Mouse (Mus musculus) heart, postnatal 36 days (tissue): ENCODE data around the gene Serp2. TPM values are rescaled to one million over a fixed set of nuclear protein-coding genes. Genes with fewer than 3 reads are reported as not detected.

Source experiments
- DNase-seq, 2 experiments: peaks; one replicate each; pipeline ENCODE4 v3.0.0; 2021 to 2022
- intact Hi-C: fragments of 180-260 bp; cut with DNase I; formaldehyde crosslinking; loops from one replicate; pipeline ENCODE4 v1.15.1; 2025
- total RNA-seq, 2 experiments: library from RNA; stranded (reverse); gene quantifications; 2 replicates each; pipeline ENCODE4 v1.2.3; 2021

Serp2 gene
- under 1 TPM; 0.64 to 0.92 TPM for total RNA-seq

DNA sequence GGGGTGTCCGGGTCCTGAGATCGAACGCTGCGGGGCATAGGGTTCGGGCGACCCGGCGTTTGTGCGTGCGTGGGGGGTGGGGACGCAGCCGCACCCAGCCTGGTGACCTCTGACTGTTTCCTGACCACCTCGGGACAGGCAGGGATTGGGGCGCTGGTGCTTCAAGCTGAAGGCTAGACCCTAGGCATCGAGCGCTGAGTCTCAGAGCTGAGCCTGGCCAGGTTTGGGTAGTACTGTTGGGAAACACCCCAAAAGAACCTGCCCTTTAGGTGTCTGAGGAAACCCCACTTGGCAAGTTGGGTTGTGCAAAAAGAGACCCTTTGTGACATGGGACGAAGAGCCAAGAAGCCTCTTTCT lies at the start of gene Serp2:
TSS of gene Serp2 (minus strand) at position 38 of the 357 bp plus-strand sequence.
- intact Hi-C loops = loop anchor here (5.0 kb wide), 1 partner anchor 105 kb away; no protein-coding TSS in a partner anchor

DNA sequence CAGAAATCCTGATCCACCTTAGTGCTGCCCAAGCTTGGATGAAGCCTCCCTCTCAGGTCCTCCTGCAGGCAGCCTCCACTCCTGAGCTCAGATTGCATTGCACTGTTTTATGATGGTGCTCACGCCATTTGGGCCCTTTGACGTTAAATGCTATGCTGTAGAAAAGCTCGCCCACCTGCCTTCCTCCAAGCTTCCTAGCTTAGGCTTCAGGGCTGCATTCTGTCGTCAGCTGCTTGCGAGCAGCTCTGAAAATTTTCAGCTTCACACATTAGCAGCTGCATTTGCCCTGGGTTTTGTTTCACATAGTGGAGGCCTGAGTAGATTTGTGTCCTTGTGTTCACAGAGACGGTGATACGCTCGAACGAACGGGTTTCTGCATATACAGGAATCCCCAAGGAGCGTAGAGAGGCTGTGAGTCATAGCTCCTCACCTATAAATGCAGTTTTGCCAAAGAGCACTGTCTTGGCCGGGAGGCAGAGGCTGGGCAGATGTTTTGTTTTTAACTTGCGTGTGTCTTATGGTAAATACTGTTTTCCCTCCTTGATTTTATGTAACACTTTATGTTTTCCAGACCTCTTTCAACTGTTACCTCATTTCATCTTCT lies 49.3 kb upstream of the Serp2 start:
- intact Hi-C loops = no loop called here
- no peak for DNase-seq

More for the DNA sequence above, at the start of gene Serp2:
- DNase-seq = no peak

DNA sequence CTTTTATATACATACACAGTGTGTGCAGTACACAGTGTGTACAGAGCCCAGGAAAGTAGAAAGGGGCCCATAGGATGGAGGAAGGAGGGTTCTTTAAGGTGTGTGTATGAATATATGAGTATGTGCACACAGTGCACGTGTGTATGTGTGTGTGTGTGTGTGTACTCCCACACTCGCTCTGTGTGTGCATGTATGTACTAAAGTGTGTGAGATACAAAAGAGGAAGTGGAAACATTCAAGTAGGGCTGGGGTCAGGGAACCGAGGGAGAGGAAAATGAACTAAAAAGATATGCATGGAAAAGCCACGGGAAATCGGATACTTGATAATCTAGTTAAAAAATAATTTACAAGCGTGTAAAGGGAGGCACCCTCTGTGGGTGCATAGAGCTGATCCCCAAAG lies 47.3 kb upstream of the Serp2 start:
- DNase-seq = no peak
- intact Hi-C loops = no loop called here

DNA sequence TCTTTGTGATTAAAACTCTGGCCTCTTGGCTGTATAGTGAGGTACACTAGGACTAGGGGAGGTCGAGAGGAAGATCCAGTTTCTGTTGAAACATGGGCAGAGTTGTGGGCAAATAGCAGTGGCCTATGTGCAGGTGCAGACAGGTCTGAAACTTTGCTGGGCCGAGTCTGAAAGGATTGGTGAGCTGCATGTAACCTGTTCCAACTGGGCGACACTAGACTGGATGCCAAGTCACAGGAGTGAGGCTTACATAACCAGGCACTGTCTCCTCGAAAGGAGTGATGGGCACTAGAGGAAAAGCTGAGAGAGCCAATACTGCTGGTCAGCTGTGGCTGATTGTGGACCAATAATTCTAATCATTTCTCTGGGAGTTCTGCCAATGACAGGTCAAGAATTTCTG lies 45.0 kb upstream of the Serp2 start:
- intact Hi-C loops = no loop called here
- DNase-seq = no peak

DNA sequence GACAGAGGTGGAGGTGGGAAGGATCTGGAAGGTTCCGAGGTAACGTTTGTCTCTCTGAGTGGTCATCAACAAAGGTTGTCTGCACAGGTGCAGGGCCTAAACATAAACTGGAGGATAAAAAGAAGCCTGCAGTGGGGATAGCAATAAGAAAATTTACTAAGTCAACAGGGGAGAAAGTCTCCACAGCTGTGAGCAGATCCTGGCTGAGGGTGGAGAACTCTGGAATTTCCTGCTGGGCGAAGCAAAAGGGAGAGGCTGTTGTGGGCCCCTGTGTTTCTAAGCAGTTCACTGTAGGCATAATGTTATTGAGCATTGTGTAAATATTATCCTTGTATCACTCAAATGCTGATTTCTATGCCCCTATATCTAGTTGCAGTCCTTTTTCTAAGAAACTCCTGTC lies 43.7 kb upstream of the Serp2 start:
- no peak for DNase-seq
- intact Hi-C loops = no loop called here

DNA sequence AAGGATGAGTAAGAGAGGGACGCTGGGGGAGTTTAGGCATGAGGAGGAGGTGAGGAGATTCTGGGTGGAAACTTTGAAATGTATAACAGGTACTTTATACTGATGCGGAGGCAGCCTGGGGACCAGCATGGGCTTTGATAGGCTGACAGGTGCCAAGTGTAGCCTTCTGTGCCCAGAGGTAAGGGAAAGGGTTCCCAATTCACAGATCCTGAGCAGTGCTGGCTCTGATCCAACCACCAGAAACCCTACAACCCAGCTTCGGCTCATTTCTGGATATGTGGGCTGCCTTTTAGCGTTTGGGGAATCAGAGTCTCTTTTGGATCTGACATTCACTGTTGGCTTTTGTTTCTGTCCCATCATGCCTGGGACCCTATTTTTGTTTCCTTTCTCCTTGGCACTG lies 43.0 kb upstream of the Serp2 start:
- intact Hi-C loops = no loop called here
- DNase-seq = no peak

DNA sequence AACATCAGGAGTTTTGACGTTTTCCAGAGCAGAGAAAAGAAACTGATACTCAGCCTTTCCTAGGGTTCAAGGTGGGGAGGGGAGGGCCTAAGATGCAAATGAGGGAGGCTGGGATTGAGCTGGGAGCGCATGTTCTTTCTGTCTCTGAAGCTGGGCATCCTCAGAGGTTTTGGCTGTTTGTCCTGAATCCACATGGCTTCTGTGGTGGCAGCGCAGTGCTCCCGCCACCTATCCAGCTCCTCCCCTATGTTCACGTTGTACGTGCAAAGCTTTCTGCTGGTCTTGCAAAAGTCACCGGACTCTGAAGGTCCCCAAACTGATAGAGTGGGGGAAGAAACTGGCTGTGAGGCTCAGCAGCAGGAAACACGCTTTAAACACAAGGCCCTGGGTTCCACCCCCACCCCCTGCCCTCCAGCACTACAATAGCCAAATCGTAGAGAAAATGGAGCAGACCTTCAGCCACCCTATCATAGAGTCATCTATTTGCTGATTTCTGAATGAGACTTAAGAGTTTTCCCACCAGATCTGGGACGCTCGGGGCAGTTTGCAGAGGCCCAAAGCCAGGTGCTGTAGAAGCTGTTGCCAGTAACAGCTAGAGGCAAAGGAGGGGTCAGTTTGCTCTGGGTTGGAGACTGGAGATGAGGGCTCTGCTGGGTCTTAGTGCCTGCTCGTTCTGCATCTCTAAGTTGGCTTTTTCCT lies 42.0 kb upstream of the Serp2 start:
- intact Hi-C loops = no loop called here
- DNase-seq = peak; percentile 42 to 52

DNA sequence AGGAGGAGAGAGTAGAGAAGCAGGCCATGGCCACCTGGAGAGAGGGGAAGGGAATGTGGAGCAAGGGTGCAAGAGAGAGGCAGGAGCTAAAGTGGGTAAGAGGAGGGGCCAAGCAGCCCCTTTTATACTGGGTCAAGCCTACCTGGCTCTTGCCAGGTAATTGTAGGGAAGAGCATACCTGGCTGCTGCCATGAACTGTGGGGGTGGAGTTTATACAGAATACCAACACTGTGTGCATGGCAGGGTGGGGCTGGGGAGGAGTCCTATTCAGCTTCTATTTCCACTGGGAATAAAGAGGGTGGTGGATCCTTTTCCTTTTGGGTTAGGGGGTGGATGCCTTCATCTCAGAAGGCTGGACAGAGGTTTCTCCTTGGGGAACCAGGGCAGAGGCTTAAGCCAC lies 41.1 kb upstream of the Serp2 start:
- intact Hi-C loops = no loop called here
- DNase-seq = no peak

DNA sequence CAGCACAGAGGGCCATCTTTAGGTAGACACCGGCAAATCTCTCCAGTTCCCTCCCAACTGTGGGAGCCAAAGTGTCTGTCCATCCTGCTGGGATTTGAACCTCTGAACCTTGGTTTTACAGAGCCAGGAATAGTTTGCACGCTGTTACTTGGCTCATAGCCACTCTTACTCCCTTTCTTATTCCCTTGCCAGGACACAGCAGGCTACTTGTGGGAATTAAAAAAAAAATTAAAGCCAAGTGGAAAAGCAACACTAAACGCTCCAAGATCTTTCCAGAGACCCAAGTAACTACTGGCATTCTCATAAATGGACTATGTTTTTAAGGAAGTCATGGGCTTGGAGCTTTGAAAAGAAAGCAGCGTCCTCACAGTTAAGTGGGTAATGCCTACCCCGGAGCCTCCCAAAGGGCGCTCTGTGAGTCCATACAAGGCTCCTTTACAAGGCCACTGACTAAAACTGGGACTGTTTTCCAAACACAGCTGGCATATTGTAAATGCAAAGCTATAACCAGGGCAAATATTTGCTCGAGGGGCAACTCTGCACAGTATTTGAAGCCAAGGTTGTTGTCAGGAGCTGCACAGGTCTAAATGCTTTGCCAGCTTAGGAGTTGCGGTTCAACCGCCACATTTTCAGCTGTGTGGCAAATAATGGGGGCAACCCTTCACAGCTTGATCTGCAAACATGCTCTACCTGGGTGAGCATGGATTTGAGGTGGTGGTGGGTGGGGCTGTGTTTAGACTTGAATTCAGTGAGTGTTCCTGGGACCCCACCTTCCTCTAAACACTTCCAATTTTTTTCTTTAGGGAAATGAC lies 38.6 kb upstream of the Serp2 start:
- intact Hi-C loops = no loop called here
- no peak for DNase-seq

DNA sequence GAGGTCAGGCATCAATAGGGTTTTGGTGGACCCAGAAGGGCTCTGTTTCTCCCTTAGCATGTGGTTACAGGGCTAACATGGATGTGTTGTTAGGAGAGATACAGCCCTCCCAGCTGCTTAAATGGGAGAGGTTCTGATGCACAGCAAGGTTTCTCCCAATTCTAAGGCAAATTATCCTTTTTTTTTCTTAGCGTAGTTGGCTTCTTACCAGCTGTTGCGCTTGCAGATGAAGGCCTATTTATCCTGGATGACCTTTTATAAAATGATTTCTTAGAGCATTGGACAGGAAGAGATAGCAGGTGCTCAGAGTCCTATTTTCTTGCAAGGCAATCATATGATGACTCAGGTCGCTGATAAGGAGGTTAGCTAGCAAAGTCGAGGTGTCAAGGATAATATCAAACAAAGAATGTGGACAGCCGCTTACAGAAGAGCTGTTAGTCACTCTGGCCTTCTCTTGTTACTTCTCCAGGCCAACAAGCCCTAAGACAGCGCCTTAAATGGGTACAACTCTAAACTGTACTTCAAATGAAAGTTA lies 37.7 kb upstream of the Serp2 start:
- intact Hi-C loops = no loop called here

DNA sequence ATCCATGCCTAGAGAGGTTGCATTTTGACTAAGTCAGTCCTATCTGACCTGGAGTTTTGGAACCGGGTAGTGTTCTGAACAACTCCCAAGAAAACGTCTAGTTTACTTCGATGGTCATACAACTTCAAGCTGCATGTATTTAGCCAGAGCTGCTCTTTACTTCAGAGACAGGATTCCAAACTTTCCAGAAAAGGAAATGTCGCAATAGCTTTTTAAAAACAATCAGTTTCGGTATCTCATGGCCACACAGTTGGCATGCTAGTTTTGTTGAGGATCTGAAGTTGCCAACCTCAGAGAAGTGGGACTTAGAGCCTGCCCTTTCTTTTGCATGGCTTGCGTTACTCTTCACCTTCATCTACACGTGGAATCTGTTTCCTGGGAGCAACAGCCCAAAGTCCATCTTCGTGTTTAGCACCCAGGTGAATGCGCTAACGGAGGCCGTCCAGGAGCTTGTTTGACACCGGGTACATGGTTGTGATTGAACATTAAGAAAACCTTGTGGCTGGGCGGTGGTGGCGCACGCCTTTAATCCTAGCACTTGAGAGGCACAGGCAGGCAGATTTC lies 37.0 kb upstream of the Serp2 start:
- intact Hi-C loops = no loop called here
- DNase-seq = no peak

More for the DNA sequence above, 37.7 kb upstream of the Serp2 start:
- DNase-seq = no peak

DNA sequence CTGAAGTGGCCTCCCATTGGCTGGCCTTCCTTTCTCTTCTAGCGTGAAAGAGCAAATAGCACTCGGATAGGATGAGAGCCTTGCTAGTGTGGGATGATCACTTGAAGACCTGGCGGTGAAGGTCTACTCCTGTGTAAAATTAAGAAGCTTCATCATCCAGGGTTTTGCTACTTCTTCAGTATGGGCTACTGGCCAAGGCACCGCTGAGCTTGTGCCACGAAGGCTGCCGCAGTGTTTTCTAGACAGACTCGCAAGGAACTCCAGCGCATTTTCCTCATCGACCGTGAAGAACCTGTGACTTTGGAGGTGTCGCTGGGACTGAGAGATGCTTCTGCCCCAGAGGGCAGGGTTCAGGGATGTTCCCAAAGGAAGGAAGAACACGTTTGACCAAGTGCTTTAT lies 36.0 kb upstream of the Serp2 start:
- intact Hi-C loops = no loop called here
- no peak for DNase-seq

DNA sequence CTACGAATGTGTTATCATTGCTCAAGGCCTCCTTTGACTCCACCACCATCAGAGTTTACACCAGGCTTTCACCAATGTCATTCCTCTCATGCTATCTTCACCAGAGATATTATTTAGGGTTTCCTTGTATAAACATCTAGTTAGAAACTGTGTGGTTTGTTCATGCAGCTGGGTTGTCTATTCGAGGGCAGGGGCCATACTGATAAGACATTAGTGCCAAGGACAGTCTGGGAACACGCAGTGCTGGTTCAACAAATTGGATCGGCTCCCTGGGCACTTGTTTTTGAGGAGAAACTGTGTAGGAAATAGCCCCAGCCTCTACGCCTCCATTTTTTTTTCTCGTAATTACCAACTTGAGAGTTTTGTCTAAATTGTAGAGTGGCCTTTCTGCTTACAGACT lies 35.4 kb upstream of the Serp2 start:
- DNase-seq = no peak
- intact Hi-C loops = no loop called here

DNA sequence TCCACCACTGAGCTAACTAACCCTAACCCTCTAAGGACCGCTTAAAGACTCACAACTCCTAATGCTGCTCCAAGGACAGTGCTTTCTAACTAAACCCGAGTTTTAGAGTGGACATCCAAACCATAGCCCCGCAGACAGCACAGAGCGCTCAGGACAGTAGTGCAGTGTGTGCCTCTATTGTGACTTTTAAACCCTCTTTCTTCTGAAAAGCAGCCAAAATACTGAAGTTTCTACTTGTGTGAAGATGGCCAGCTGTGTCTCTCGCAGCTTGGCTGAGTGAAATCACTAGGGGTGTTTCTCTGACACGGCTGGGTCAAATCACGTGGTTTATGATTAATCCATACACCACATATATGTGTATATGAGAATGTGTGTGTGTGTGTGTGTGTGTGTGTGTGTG lies 33.4 kb upstream of the Serp2 start:
- intact Hi-C loops = no loop called here
- DNase-seq = no peak

DNA sequence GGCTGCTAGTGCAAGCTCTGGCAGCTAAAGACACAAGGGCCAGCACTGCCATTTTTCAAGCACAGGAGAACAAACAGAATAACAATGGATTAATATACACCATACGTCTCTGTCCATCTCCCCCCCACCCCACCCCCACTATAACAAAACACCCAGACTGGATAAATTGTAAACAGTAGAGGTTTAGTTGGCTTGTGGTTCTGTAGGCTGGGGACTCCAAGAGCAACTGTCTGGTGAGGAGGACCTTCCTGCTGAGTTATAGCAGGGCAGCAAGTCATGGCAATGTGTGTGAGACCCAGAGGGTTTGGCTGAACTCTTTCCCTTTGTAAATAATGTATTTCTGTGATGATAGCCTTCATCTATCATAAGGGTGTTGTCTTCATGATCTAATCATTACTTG lies 33.0 kb upstream of the Serp2 start:
- intact Hi-C loops = no loop called here
- no peak for DNase-seq

DNA sequence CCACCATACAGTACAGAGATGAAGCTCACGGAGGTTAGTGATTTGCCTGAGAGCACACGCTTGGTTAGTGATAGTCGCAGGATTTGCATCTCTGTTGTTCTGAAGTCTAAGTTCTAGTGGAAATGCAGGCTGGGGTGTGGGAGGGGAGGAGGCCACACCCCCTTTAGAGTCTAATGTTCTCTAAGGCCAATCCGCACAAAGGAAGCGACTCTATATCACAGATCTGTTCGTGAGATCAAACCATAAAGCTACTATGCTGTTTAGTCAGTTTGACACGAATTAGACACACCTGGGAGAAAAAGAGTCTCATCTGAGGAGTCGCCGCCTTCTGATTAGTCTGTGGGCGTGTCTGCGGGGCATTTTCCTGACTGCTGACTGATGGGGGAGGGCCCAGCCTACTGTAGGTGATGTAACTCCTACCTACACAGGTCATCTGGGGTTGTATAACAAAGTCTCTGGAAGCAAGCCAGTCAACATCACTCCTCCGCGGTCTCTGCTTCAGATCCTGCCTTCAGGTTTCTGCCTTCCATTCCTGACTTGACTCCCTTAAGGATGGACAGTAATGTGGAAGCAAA lies 29.2 kb upstream of the Serp2 start:
- no peak for DNase-seq
- intact Hi-C loops = no loop called here

DNA sequence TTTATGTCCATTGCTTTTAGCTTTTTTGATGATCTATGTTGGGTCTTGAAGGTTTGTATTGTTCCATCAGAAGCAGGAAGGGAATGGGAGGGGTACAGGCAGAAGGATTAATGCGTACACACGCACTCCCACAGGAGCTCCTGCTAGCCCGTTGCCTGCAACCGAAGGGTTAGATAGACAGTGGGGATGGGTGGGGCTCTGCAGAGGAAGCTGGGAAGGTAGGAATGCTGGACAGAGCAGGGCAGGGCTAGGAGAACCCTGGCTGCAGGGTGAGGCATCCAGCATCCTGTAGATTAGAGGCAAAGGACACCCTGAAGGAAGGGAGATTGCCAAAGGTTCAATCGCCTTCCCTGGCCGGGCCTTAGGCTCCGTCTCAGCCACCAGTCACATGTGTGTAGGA lies 27.3 kb upstream of the Serp2 start:
- intact Hi-C loops = no loop called here
- DNase-seq = no peak

DNA sequence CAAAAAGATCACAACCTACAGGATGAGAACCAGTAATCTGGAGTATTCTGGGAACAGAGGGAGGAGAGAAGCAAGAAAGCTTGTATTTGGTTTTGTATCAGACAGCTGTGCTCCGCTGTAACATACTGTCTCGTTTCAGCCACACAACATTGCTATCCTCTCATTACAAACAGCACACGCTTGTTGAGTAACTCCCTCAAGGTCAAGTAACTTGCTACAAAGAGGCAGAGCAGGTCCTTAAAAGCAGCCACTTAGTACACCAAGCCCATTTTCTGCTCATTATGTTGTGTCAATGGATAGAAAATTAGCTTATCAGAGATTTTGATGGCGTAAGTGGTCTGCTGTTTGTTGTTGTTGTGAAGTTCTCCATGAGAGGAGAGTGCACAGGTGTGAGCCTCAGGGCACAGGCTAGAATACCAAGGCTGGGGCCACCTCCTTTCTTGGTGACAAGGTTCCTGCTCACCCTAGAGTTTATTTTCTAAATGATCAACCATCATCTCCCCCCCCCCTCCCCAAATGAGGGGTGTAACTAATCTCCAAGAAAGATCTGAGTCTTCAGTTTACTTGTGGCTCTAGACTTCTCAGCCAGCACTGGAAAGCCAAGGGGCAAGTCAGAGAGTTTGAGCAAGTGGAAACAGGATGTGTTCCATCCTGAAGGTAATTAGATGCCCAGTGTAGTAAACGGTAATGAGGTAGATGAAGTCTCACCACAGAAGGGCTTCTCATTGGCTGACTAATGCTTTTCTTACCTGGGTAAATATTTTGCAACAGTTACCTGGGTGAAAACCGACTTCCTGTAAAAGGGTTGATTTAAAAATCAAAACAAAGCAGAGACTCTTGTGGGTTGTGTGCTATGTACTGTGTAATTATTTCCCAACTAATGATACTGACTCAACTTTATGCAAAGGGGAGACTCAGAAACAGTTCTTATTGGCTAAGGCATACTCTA lies 25.6 kb upstream of the Serp2 start:
- DNase-seq = no peak
- intact Hi-C loops = no loop called here

DNA sequence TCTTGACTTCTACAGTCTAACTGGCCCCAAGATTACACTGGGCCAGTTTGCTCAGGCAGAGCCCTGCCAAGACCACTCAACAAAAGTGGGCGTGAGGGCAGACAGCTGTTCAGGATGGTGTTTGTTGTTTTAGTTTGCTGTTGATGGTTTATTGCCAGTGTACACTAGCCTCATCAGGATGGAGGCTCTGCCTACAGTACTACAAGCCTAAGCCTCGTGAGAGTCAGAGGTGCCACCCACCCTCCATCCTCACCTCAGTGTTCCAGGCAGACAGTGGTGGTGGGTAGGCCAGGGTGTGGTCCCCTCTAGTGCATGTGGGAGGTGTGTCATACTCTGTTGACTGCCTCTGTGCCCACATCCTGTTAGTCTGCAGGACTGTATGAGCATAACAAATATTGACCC lies 23.0 kb upstream of the Serp2 start:
- intact Hi-C loops = no loop called here
- DNase-seq = no peak

DNA sequence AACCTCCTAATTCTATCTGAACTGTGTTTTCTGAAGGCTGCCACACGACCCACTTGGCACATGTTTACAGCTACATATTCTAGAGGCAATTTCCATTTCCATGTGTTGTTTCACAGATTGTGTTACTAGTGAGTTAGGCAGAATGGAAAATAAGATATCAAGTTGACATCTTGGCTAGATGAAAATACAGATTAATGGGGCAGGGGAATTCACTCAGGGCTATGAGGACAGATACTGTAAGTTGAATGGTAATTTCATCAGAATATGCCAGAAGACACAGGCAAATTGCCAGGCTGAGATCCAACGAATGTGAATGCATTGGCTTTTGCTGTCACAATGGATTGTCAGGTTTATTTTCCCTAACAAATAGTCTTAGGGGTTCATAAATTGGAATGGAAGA lies 21.2 kb upstream of the Serp2 start:
- intact Hi-C loops = no loop called here
- DNase-seq = no peak
